Mouse (Mus musculus) liver, postnatal 0 days (tissue): ENCODE measurements around the gene Ddx23.

Source experiments
- CTCF ChIP-seq: sonication (generic); IDR thresholded peaks from 2 replicates; pipeline ENCODE4 v1.5.1; 2016; ENCODE audit warnings: antibody characterized with exemption, low read depth
- EP300 ChIP-seq: IDR thresholded peaks from 2 replicates; pipeline ENCODE4 v1.6.1; 2016; ENCODE audit warnings: antibody characterized with exemption, low read depth, mild to moderate bottlenecking

GRCm38 (mm10) chr15:98615751-98616150 is 46.9 kb downstream of the Ddx23 start:
- no peak for TF ChIP-seq CTCF
- no peak for TF ChIP-seq EP300
